Mouse (Mus musculus): Measurements from ENCODE around the gene Igflr1. TPM values are rescaled to one million over a fixed set of nuclear protein-coding genes. Genes with fewer than 3 reads are reported as not detected.

The Igflr1 gene
- total RNA-seq (2018; cell fraction: chromatin; rRNA removed) = 1 to 10 TPM in 25 of 26 experiments, not detected in 1; 1.0 to 8.6 (median 3.6) TPM
- under 1 TPM in 14 of 26 experiments, not detected in 12; 0.10 to 0.65 (median 0.29) TPM for total RNA-seq (2018; cell fraction: cytosol; rRNA removed)
- total RNA-seq (2018; cell fraction: nucleus; rRNA removed) = 10 to 100 TPM in 4 of 26 experiments, 1 to 10 TPM in 22; 1.4 to 14.1 (median 5.5) TPM
- polyA plus RNA-seq (2018) = 0.68 TPM in 1 of 3 replicates, not detected in the others

DNA sequence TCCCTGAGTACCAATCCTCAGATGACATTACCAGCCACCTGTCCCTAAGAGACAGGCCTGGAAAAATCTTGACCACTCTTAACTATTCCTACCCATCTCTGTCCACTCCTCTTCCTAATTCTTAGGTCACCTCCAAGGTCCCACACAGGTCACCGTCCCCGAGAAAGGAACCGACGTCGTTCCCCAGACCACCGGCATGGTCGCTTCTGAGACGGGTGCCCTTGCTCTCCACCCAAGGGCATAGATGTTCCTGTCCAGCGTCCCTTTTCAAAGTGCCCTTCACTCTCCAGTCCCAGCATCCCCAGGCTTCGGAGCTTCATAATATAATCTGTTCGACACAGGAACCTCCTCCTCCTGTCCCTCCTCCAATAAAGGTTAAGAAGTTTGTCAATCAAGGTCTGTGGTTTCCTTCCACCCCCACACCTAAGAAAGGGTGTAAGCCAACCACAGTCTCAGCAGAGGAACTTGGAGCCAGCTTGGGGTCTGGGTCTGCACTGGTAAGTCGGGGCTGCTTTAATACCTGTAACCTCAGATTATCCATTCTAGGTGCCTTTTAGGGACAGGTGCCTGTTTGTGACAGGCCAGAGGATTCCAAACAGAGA lies at the start of gene Igflr1:
Gene Igflr1, plus strand, starts transcription at position 458 of the 602 bp plus-strand sequence.
- Histone ChIP-seq H3K27ac (no peak within 1 kb of the TSS), H3K36me3 (ENCODE audit: inconsistent target) (peaks cover 44% of the 10 kb centered on the region), H3K79me2 (ENCODE audit: inconsistent target) (peaks cover 25% of the 10 kb centered on the region), H3K4me3 (ENCODE audit: inconsistent target) (no peak within 1 kb of the TSS)
- 96% methylated on average over 12 of the region's 12 CpGs for WGBS (ENCODE audit: missing documents)

DNA sequence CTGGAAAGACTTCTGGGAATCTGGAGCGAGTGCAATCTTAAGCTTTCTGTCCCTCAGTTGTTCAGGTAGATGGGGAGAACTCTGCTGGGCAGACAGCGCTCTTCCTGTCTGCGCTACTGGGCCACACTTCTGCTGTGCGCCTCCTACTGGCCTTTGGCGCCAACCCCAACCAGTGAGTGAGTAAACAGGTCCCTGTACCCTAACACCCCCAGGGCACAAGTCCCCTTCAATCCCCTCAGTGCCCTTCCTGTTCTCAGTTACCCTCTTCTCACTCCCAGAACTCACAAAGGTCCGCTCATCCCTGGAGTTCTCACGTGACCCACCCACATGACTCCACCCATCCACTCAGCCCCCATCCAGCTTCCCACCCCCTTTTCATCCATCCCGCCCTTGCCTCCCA lies 46.9 kb upstream of the Igflr1 start:
- H3K79me2 ChIP-seq (ENCODE audit: inconsistent target) = no peaks in the 10 kb centered on the region
- no peaks in the 10 kb centered on the region for H3K36me3 ChIP-seq (ENCODE audit: inconsistent target)
- no peak overlapping the region for H3K27ac ChIP-seq
- WGBS (ENCODE audit: missing documents) = 63% methylated on average over 7 of the region's 8 CpGs
- H3K4me3 ChIP-seq (ENCODE audit: inconsistent target) = no peak overlapping the region

DNA sequence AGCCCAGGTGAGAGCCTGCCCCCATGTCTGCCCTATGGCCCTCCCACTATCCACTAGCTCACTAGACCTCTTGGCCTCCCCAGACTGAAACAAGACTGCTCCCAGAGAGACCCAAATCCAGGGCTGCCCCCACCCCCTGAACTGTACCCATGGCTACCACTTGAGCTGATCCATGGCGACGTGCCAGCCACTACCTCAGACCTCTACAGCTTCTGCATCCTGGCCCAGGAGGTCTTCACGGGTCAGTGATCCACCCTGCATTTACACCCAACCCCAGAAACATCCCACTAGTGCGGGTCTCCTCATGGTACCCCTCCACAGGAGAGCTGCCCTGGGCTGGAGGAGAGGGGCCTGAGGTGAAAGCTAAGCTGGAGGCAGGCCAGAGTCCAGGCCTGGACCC lies 44.8 kb upstream of the Igflr1 start:
- WGBS (ENCODE audit: missing documents) = 65% methylated on average over 4 of the region's 4 CpGs
- H3K27ac ChIP-seq = no peak overlapping the region
- H3K4me3 ChIP-seq (ENCODE audit: inconsistent target) = no peak overlapping the region
- no peaks in the 10 kb centered on the region for H3K36me3 ChIP-seq (ENCODE audit: inconsistent target)
- H3K79me2 ChIP-seq (ENCODE audit: inconsistent target) = no peaks in the 10 kb centered on the region

DNA sequence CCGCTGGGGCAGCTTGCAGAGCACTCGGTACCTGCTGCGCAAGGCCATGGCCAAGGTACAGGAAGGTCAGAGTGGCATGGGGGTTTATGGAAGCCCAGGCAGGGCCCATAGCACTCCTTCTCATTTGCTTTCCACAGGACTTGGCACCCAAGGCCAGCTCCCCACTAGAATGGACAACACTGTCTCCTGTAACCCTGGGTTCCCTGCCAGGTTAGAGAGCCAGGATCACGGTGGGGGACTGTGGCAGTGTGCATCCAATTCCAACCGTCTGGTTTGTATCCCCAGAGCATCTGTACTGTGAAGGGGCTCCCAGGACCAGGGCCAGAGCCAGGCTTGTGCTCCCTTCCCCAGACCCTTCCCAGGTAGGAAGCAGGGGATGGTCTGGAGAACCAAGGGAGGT lies 44.4 kb upstream of the Igflr1 start:
- WGBS (ENCODE audit: missing documents) = 89% methylated on average over 5 of the region's 5 CpGs
- no peak overlapping the region for H3K4me3 ChIP-seq (ENCODE audit: inconsistent target)
- no peak overlapping the region for H3K27ac ChIP-seq
- H3K79me2 ChIP-seq (ENCODE audit: inconsistent target) = no peaks in the 10 kb centered on the region
- no peaks in the 10 kb centered on the region for H3K36me3 ChIP-seq (ENCODE audit: inconsistent target)

DNA sequence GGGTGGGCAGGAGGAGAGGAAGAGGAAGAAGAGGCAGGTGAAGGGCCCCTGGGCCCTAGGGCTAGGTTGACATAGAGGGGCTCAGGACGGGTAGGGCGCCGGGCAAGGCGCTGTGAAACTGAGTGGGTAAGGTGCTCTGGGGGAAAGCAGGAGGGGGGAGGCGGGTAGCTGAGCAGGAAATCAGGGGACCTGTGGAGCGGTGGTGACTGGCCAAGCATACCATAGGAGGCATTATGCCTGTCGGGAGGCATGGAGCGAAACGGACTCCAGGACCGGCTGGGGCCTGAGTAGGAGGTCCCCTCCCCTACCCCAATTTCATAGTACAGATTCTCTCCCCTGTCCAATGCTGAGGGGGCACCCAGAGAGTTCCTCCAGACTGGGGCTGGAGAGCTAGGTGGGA lies 42.4 kb upstream of the Igflr1 start:
- H3K36me3 ChIP-seq (ENCODE audit: inconsistent target) = no peaks in the 10 kb centered on the region
- 96% methylated on average over 10 of the region's 10 CpGs for WGBS (ENCODE audit: missing documents)
- H3K27ac ChIP-seq = no peak overlapping the region
- H3K79me2 ChIP-seq (ENCODE audit: inconsistent target) = no peaks in the 10 kb centered on the region
- no peak overlapping the region for H3K4me3 ChIP-seq (ENCODE audit: inconsistent target)

DNA sequence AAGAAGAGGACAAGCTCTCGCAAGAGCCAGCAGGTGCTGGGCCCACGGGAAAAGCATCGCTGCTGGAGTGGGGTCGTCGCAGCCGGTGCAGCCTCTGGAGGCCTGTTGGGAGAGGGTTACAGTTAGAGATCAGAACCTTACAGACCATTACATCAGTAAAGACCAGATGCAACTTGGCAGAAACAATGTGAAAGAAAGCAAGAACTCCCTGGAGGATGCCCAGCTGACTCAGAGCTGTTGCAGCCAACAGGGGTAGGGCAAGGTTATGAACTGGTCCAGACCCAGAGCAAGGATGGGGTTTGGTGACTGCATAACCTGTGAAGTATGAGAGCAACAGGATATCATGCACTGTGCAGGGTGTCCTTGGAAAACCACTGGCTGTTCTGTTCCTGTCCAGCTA lies 40.7 kb upstream of the Igflr1 start:
- 92% methylated on average over 6 of the region's 6 CpGs for WGBS (ENCODE audit: missing documents)

DNA sequence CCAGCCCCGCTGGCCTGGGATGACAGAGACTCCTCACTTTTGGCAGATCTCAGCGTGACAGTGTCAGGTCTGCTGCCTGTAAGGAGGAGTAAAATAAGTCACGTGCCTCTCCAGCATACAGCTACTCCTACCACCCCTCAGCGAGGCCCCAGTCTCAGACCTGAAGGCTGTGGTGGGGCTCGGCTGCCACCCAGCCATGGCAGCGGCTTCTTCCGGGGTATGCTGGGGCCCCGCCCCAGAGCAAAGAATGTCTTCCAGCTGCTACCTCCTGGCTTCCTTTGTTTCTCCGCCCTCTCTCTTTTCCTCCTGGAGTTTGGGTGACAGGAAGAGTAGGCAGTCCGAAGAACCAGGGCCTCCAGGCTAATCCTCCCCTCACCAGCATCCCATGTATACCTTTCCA lies 39.3 kb upstream of the Igflr1 start:
- no peaks in the 10 kb centered on the region for H3K36me3 ChIP-seq (ENCODE audit: inconsistent target)
- H3K27ac ChIP-seq = no peak overlapping the region
- 94% methylated on average over 10 of the region's 10 CpGs for WGBS (ENCODE audit: missing documents)
- H3K79me2 ChIP-seq (ENCODE audit: inconsistent target) = no peaks in the 10 kb centered on the region
- H3K4me3 ChIP-seq (ENCODE audit: inconsistent target) = no peak overlapping the region

More for the DNA sequence above, 40.7 kb upstream of the Igflr1 start:
- Histone ChIP-seq H3K79me2 (ENCODE audit: inconsistent target) (no peaks in the 10 kb centered on the region), H3K36me3 (ENCODE audit: inconsistent target) (no peaks in the 10 kb centered on the region), H3K27ac (no peak overlapping the region), H3K4me3 (ENCODE audit: inconsistent target) (no peak overlapping the region)

DNA sequence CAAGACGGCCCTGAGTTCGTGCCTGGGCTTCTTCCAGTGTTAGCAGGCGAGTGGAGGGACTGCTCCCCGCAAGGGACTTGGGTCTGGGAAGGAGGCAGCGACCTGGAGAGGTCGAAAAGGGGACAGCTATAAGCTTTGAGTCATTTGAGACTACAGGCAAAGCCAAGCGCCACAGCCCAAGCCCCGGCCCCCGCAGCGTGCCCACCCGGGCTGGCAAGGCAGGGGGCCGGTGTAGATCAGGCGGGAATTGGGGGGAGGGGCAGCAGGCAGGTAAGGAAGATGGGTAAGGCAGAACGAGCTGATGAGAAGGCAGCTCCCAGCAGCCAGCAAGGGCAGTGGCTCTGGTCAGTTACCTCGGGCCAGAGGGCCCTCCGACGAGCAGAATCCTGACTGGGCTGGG lies 38.8 kb upstream of the Igflr1 start:
- no peak overlapping the region for H3K27ac ChIP-seq
- no peak overlapping the region for H3K4me3 ChIP-seq (ENCODE audit: inconsistent target)
- no peaks in the 10 kb centered on the region for H3K36me3 ChIP-seq (ENCODE audit: inconsistent target)
- no peaks in the 10 kb centered on the region for H3K79me2 ChIP-seq (ENCODE audit: inconsistent target)
- 91% methylated on average over 17 of the region's 17 CpGs for WGBS (ENCODE audit: missing documents)

DNA sequence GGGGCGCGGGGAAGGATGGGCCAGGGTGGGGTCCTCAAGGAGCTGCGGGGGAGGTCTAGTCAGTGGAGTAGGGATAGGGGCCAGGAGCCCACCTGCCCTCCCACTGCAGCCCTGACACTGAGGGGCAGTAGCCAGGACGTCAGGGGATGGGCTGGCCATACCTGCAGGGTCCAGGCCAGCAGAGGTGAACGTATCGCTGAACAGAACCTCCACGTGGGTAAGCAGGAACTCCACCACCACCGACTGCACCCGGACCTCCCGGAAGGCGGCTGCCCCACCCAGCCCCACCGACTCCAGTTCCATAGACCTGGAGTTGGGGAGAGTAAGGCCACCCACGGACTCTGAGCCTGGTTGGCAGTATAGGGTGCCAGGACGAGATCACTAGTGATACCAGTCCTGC lies 38.2 kb upstream of the Igflr1 start:
- 94% methylated on average over 14 of the region's 14 CpGs for WGBS (ENCODE audit: missing documents)
- no peaks in the 10 kb centered on the region for H3K36me3 ChIP-seq (ENCODE audit: inconsistent target)
- no peaks in the 10 kb centered on the region for H3K79me2 ChIP-seq (ENCODE audit: inconsistent target)
- no peak overlapping the region for H3K4me3 ChIP-seq (ENCODE audit: inconsistent target)
- no peak overlapping the region for H3K27ac ChIP-seq

DNA sequence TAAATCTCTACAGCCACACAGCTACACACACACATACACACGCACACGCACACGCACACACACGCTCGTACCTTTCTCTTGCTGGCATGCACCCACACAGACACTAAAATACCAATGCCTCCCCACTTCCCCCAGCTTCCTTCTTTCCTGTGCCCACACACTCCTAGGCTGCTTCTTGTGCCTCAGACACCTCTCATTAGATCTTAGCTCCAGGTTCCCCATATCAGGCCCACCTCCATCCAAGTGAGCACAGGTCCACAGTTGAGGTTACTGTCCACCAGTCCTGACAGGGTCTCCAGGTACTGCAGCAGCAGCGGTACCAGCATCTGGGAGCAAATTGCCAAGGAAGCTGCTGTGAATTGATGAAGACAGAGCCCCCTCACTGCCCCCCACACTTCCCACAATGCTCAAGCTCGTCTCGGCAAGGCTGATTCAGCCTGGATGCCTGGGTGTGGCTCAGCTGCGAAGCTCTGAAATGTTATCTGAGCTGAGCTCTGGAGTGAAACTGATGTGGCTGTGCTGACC lies 33.9 kb upstream of the Igflr1 start:
- no peaks in the 10 kb centered on the region for H3K79me2 ChIP-seq (ENCODE audit: inconsistent target)
- 96% methylated on average over 9 of the region's 9 CpGs for WGBS (ENCODE audit: missing documents)
- H3K36me3 ChIP-seq (ENCODE audit: inconsistent target) = no peaks in the 10 kb centered on the region
- H3K4me3 ChIP-seq (ENCODE audit: inconsistent target) = no peak overlapping the region
- H3K27ac ChIP-seq = no peak overlapping the region

DNA sequence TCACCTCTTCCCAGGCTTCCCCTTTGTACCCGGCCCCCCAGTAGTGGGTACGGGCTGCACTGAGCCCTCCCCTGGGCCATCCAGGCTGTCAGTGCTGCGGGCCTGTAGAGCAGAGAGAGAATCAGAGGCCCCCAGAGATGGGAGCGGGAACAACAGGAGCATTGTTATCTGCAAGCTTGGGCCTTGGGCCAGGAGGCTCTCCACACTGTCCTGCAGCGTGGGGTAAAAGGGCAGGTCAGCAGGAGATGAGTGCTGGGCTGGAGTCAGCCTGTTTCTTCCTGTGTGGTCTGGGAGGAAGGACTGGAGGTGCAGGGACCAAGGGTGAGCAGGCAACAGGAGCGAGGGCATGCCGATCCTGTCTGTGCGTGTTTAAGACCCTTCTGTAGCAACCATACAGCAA lies 32.3 kb upstream of the Igflr1 start:
- WGBS (ENCODE audit: missing documents) = 90% methylated on average over 8 of the region's 8 CpGs
- no peak overlapping the region for H3K4me3 ChIP-seq (ENCODE audit: inconsistent target)
- H3K36me3 ChIP-seq (ENCODE audit: inconsistent target) = no peaks in the 10 kb centered on the region
- H3K79me2 ChIP-seq (ENCODE audit: inconsistent target) = no peaks in the 10 kb centered on the region
- no peak overlapping the region for H3K27ac ChIP-seq

DNA sequence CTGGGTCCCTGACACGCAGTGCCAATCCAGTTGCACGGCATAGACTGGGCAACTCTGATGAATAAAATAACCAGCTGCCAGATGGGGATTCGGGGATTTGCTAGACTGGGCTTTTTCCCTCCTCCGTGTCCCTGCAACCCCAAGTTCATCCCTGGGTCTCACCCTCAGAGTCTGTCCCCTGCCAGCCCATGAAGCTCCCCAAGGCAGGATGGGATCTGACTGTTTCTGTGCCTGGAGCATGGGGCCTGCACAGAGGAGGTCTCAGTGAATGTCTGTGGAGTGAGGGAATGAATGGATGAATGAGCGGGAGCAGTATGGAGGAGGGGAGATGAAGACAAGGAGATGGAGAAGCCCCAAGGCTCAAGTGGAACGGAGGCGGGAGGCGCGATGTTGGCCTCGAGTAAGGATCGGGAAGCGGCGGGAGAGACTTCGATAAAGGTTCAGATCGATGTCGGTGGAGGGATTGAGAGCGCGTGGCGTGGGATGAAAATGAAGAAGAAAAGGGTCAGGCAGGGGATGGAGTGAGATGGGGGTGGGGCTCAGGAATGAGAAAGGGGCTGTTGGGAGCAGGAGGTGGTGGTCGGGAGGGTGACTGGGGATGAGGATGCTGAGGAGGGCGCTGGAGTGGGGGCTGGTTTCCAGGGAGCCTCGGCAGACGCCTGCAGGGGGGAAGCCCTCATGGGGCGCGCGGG lies 31.1 kb upstream of the Igflr1 start:
- H3K27ac ChIP-seq = no peak overlapping the region
- WGBS (ENCODE audit: missing documents) = 41% methylated on average over 25 of the region's 26 CpGs

DNA sequence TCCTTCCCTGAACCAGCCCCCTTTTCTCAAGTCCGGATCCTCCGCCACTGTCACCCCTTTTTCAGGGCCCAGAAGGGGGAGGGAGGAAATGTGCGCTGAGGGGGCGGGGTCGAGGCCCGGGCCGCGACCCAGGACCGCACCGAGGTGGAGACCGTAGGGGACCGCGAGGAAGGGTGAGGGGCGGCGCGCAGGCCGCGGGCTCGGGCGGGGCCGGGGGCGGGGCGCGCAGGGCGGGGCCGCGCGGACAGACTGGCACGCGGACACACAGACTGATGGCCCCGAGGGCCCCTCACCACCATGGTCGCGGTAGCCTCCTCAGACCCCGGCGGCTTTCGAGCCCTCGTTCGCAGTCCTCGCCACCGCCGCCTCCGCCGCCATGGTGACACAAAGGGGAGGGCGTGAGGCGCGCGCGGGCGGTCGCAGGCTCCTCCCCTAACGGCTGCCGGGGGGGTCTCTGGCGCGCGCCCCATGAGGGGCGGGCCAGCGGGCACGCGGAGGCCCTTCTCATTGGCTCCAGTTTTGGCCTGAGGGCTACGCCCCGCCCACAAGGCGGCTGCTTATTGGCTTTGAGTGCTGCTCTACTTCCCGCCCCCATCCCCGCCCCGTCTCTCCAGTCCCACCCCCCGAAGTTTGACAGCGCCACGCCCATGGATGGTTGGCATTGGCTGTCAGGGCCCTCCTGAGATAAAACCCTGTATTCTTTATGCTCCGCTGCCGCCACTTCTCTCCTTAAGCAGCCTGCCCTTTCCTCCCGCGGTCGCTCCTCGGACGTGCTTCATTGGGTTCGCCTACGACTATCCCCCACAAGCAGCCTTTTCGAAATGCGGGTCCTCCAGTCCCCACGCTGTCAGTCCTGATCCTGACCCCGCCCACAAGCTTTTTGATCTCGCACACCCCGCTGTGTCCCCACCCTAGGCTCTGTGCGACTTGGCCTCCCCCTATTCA lies 30.3 kb upstream of the Igflr1 start, which contains the start of gene Arhgap33:
Gene Arhgap33, minus strand, starts transcription at position 428 of the 945 bp plus-strand sequence.
- no peaks in the 10 kb centered on the region for H3K79me2 ChIP-seq (ENCODE audit: inconsistent target)
- WGBS (ENCODE audit: missing documents) = under 1% methylated on average over 58 of the region's 84 CpGs
- H3K36me3 ChIP-seq (ENCODE audit: inconsistent target) = no peaks in the 10 kb centered on the region
- peak within 1 kb of the TSS; percentile 17; the same call in 1 of the 2 replicates for H3K27ac ChIP-seq
- H3K4me3 ChIP-seq (ENCODE audit: inconsistent target) = peak within 1 kb of the TSS; percentile 48

More for the DNA sequence above, 31.1 kb upstream of the Igflr1 start:
- peak overlapping the region; percentile 14; the same call in 1 of the 2 replicates for H3K4me3 ChIP-seq (ENCODE audit: inconsistent target)
- no peaks in the 10 kb centered on the region for H3K79me2 ChIP-seq (ENCODE audit: inconsistent target)
- no peaks in the 10 kb centered on the region for H3K36me3 ChIP-seq (ENCODE audit: inconsistent target)

DNA sequence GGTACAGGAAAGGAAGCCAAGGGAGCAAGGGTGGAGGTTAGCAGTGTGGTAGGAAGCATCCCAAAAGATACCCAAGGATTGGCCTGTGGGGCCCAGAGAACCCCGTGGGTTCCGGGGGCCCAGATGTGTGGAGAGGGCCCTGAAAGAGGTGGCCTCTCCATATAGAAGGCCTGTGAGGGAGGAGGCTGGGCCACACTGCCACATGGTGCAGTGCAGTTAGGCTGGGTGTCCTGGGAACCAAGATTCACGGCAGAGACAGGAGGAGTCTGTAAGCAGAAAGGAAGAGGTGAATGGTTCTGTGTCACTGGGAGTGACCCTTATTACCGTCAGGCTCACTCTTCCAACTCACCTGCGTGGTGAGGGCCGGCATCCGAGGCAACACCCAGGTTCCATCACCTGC lies 24.7 kb upstream of the Igflr1 start:
- Histone ChIP-seq H3K79me2 (ENCODE audit: inconsistent target) (no peaks in the 10 kb centered on the region), H3K27ac (no peak overlapping the region), H3K36me3 (ENCODE audit: inconsistent target) (no peaks in the 10 kb centered on the region), H3K4me3 (ENCODE audit: inconsistent target) (no peak overlapping the region)
- 95% methylated on average over 7 of the region's 7 CpGs for WGBS (ENCODE audit: missing documents)

Data from macrophage (primary cell).